Mouse (Mus musculus): ENCODE results near the gene Hpgds. TPM values are rescaled to one million over a fixed set of nuclear protein-coding genes. Genes with fewer than 3 reads are reported as not detected.

Gene Hpgds
- polyA plus RNA-seq, 1 experiment from 2014 or later = 4.4 TPM

DNA sequence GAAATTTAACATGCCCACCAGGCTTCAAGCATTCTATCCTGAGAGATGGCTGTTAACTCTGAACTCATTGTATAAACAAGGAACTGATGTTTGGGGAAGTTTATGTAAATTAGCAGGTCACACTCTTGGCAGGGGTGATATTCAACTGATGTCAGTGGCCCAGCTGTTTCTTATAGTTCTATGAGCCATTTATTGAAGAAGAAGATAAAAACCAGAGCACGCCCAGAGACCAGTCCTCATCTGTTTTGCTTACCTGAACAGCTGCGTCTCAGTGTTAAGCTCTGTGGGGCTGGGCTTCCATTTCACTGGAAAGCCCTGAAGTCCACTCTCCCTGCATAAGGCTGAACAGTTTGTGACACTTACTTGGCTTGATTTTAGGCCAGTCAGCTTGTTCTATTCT is 6.9 kb downstream of the Hpgds start:
- H3K27ac ChIP-seq = peak overlapping the region; percentile 1; the same call in 1 of the 2 replicates
- H3K4me1 ChIP-seq = peaks cover 21% of the 10 kb centered on the region
- WGBS = 29% methylated on average over 2 of the region's 2 CpGs
- no peaks in the 10 kb centered on the region for H3K36me3 ChIP-seq (ENCODE audit: poor library complexity, severe bottlenecking)
- peak; percentile 67 for ATAC-seq
- H3K9me3 ChIP-seq (replicated peaks) = no peaks in the 10 kb centered on the region
- no peak overlapping the region for H3K4me2 ChIP-seq
- no peaks in the 10 kb centered on the region for H3K27me3 ChIP-seq
- no peak overlapping the region for H3K4me3 ChIP-seq
- H3K9ac ChIP-seq = no peak overlapping the region

DNA sequence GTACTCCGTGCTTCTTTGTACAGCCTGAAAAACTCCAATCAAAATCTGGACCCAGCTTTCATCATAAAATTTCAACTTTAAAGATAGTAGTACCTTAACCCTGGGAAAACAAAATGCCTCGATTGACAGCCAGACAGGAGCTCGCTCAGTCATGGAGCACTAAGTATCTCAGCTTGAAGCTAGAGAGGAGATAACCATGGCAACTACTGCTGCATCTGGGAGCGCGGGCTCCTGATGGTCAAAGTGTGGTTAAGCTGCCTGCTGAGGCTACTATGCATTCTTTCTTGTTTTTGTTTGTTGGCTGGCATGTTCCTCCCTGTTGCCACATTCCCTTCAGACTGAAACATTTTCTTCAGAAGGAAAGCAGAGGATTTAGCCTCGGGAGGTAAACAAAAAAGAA is 12.3 kb downstream of the Hpgds start:
- 41% methylated on average over 6 of the region's 6 CpGs for WGBS
- H3K27me3 ChIP-seq = no peaks in the 10 kb centered on the region
- H3K4me2 ChIP-seq = no peak overlapping the region
- no peaks in the 10 kb centered on the region for H3K36me3 ChIP-seq (ENCODE audit: poor library complexity, severe bottlenecking)
- H3K4me1 ChIP-seq = peaks cover 2% of the 10 kb centered on the region
- H3K9me3 ChIP-seq (replicated peaks) = no peaks in the 10 kb centered on the region
- H3K9ac ChIP-seq = no peak overlapping the region
- H3K4me3 ChIP-seq = no peak overlapping the region
- no peak overlapping the region for H3K27ac ChIP-seq
- ATAC-seq = no peak

DNA sequence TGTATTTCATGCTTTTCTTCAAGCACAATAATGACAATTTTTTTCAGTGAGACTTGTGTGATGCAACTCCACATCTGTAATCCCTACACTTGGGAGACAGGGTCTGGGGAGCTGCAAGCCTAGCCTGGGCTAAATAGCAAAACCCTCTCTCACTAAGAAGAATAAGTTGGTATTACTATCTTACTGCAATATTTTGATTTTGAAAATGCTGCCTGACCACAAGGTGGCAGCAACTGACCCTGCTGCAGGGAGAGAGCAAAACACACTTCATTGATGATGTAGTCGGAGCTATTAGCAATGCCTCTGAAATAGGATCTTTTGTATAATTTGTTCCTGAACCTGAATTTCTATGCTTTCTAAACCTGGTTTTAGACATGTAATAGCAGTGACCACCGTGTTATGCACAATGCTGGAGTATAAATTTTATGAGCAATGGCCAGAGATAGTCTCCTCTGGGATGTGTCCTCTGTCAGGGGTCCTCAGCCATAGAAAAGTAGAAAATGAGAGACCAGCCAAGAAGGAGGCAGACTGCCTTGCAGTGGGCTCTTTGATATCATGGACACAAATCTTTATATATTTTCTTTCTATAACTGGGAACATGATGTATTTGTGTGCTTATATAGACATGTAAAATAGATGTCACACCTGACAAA is 18.5 kb downstream of the Hpgds start:
- Histone ChIP-seq H3K9ac (no peak overlapping the region), H3K4me1 (no peaks in the 10 kb centered on the region), H3K27ac (no peak overlapping the region), H3K27me3 (no peaks in the 10 kb centered on the region), H3K9me3 (replicated peaks) (no peaks in the 10 kb centered on the region), H3K36me3 (ENCODE audit: poor library complexity, severe bottlenecking) (no peaks in the 10 kb centered on the region), H3K4me3 (no peak overlapping the region), H3K4me2 (no peak overlapping the region)
- 7% methylated on average over 2 of the region's 2 CpGs for WGBS
- peak; percentile 57 for ATAC-seq

DNA sequence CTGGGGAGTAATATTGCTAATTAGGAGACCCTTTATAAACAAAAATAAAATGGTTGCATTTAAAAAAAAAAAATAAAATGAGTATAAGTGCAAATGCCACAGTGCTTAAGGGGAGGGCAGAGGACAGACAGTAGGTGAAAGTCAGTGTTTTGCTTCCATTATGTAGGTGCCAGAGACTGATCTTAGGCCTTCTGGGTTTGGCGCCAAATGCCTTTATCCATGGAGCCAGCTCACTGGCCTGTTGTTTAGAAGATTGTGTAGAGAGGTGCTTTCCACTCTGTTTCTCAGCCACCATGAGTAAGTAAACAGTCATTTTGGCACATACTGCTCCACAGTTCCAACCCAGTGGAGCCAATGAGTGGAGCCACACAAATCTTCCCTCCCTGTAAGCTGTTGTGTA is 27.2 kb downstream of the Hpgds start:
- Histone ChIP-seq H3K27ac (no peak overlapping the region), H3K9me3 (replicated peaks) (no peaks in the 10 kb centered on the region), H3K4me2 (no peak overlapping the region), H3K27me3 (no peaks in the 10 kb centered on the region), H3K4me1 (no peaks in the 10 kb centered on the region), H3K4me3 (no peak overlapping the region), H3K36me3 (ENCODE audit: poor library complexity, severe bottlenecking) (peaks cover 56% of the 10 kb centered on the region), H3K9ac (no peak overlapping the region)
- 95% methylated on average over 1 of the region's 1 CpGs for WGBS
- no peak for ATAC-seq

DNA sequence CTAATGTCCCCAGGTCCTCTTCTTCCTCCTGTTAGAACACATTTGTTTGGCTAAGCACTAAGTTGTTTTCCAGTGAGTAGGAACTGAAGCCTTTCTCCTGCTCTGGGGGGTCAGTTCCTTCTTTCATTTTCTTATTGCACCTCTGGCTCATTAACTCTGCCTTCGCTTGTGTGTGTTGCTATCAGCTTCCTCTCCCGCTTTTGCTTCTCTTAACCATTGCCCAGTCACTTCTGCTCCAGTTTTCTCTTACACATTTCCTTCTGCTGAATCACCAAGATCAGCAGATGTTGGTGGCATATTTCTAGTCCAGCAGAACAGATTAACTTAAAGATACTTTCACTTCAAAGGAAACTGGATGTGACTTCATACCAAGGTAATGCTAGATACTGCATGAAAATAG is 29.8 kb downstream of the Hpgds start:
- Histone ChIP-seq H3K27ac (no peak overlapping the region), H3K36me3 (ENCODE audit: poor library complexity, severe bottlenecking) (peaks cover 75% of the 10 kb centered on the region), H3K4me1 (no peaks in the 10 kb centered on the region), H3K27me3 (no peaks in the 10 kb centered on the region), H3K4me3 (no peak overlapping the region), H3K9me3 (replicated peaks) (no peaks in the 10 kb centered on the region), H3K4me2 (no peak overlapping the region), H3K9ac (no peak overlapping the region)
- no peak for ATAC-seq
- 97% methylated on average over 2 of the region's 2 CpGs for WGBS

DNA sequence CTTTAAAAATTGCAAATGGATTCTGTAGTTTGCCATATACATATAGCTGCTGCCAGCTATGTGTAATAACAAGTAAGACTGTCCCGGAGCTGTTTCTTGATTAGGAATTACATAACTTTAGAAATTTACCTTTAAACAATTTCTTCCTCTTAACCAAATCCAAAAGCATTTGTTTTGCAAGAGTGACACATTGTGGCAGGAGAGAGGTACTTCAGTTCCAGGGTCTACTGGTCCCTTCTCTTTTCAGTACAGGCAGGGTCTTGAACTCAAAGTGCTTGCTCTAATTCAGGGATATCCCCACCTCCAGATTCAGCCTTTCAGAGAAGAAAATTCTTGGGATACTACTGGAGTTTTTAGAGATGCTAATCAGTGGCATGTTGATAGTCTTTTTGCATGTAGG is 65.6 kb downstream of the Hpgds start:
- Histone ChIP-seq H3K9me3 (replicated peaks) (no peaks in the 10 kb centered on the region), H3K27me3 (no peaks in the 10 kb centered on the region), H3K4me3 (no peak overlapping the region), H3K4me1 (0 out of 2 replicates have a peak, but pooled peaks cover 6% of the 10 kb centered on the region), H3K27ac (no peak overlapping the region), H3K4me2 (no peak overlapping the region), H3K36me3 (ENCODE audit: poor library complexity, severe bottlenecking) (peaks cover 54% of the 10 kb centered on the region), H3K9ac (no peak overlapping the region)
- 0 out of 2 replicates have a peak, but pooled peaks have one; percentile 58 for ATAC-seq
- WGBS = 100% methylated on average over 1 of the region's 1 CpGs

DNA sequence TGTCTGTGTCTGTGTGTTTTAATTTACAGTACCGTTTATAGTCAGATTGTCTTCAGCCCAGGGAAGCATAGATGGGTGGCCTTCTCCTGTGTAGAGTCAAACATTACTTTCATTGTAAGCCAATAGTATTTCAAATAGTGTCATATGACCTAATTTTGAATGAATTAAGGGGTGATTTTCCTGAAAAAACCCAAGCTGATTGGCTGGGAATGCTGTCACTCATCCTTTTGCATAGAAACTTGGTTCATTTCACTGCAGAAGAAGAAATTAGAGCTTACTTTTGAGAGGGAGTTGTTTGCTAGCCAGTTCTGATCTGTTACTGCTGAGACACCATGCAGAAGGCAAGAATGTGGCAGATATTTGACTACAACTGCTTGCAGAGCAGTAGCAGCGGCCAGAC is 69.5 kb downstream of the Hpgds start:
- H3K4me2 ChIP-seq = no peak overlapping the region
- H3K9me3 ChIP-seq (replicated peaks) = no peaks in the 10 kb centered on the region
- H3K27ac ChIP-seq = no peak overlapping the region
- H3K27me3 ChIP-seq = no peaks in the 10 kb centered on the region
- 0 out of 2 replicates have a peak, but pooled peaks cover 6% of the 10 kb centered on the region for H3K4me1 ChIP-seq
- no peak overlapping the region for H3K4me3 ChIP-seq
- no peak for ATAC-seq
- peaks cover 65% of the 10 kb centered on the region for H3K36me3 ChIP-seq (ENCODE audit: poor library complexity, severe bottlenecking)
- H3K9ac ChIP-seq = no peak overlapping the region
- 84% methylated on average over 2 of the region's 2 CpGs for WGBS

Other genes with a start within 250 kb of the Hpgds start
- 139 and 141 TPM in 2 replicates for gene Smarcad1, start 102.3 kb downstream of the Hpgds start, polyA plus RNA-seq (2015; fragmentation: Nextera tagmentation; extraction: Ambion mirVana)
- 1.7 and 3.1 TPM in 2 replicates for gene C130060K24Rik, start 236.2 kb upstream of the Hpgds start, polyA plus RNA-seq (2015; fragmentation: Nextera tagmentation; extraction: Ambion mirVana)

All from forebrain, embryonic 13.5 days (tissue).